Mouse (Mus musculus) frontal cortex, postnatal 36 days (tissue): Measurements from ENCODE around the gene Cyb5b.

Experiments
- DNase-seq, 2 experiments: peaks; one replicate each; pipeline ENCODE4 v3.0.0; 2022; ENCODE audit warnings: low spot score in 2 of 2

Cyb5b gene

GRCm38 (mm10) chr8:107227011-107227626, 76.7 kb downstream of the Cyb5b start:
- DNase-seq: no peak

DNA sequence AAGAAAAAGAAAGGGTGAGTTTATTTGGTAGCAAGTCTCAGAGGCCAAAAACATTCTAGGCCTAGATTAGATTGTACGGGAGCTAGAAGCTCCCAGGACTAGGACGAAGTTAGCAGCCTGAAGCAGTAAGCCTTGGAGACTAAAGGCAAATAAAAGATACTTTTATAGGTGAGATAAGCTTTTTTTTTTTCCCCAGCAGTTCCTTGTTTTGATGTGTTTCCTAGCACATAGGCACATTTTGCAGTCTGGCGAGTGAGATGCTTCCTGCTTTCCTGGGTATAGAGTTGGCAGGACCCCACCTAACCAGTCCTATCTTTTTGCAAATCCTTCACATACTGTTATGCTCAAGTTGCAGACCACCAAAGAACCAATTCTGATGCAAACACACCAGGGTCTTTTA, 82.8 kb downstream of the Cyb5b start:
- DNase-seq: no peak

DNA sequence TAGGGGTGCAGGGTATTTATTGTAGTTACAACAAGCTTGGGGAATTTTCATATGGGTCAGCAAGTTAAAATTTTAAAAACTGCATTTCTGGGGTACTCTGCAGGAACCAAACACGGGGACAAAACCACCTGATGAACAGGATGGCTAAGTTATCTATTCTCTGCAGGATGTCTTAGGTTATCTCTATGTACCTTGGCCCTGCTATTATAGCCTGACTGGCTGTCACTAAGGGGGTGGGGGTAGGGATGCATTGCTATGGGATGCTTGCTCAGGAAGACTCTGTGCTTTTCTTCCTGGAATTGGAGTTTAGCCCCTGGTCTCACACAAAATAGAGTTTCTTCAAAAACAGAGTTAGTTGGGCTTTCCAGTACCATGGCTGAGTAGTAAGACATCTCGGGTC, 83.3 kb downstream of the Cyb5b start:
- DNase-seq: no peak
